Mouse (Mus musculus): ENCODE results near the gene Cdk6. TPM values are rescaled to one million over a fixed set of nuclear protein-coding genes. Genes with fewer than 3 reads are reported as not detected.

Gene Cdk6
- total and polyA plus RNA-seq, 3 experiments, result 40.4 to 171 (median 50.8) TPM

GRCm38 (mm10) chr5:3494452-3495187 is 153.3 kb downstream of the Cdk6 start (continued):
- TF ChIP-seq USF1 (IDR thresholded peaks at IDR 0.05; ENCODE audit: low read depth, low read length), result no peak
- no peak; the same call in 1 of the 2 replicates for TF ChIP-seq POLR2AphosphoS2 (IDR thresholded peaks at IDR 0.05; ENCODE audit: low read depth, low read length)
- peak; percentile 91 for TF ChIP-seq TCF12 (IDR thresholded peaks at IDR 0.05; ENCODE audit: low read depth, low read length)
- no peak for TF ChIP-seq ZNF384 (IDR thresholded peaks at IDR 0.05; ENCODE audit: low read depth, low read length)
- peak; percentile 84 for TF ChIP-seq MAFK (IDR thresholded peaks at IDR 0.05; ENCODE audit: insufficient replicate concordance, low read length)
- TF ChIP-seq MEF2A (IDR thresholded peaks at IDR 0.05; ENCODE audit: borderline replicate concordance, low read depth, low read length), result peak; percentile 89; the same call in 1 of the 2 replicates
- TF ChIP-seq IRF4 (IDR thresholded peaks at IDR 0.05; ENCODE audit: low read depth, low read length), result peak; percentile 95
- TF ChIP-seq CHD2 (IDR thresholded peaks at IDR 0.05; ENCODE audit: low read length), result peak; percentile 82
- TF ChIP-seq HCFC1 (IDR thresholded peaks at IDR 0.05; ENCODE audit: low read depth, low read length), result peak; percentile 33; the same call in 1 of the 2 replicates
- 0 out of 2 replicates have a peak, but pooled peaks have one; percentile 19 for TF ChIP-seq NELFE (IDR thresholded peaks at IDR 0.05; ENCODE audit: low read depth, low read length)

- in situ Hi-C loops (cut with MboI; ENCODE audit: low pct_ligation_motif_present, low pct_unique_long_range_greater_than_20kb, low sequenced_read_pairs) (loop anchor here (10.0 kb wide), 1 partner anchor 153 kb away; the partner anchor contains the start of gene Cdk6), dilution Hi-C loops (cut with MboI; ENCODE audit: extremely low pct_ligation_motif_present, extremely low pct_unique_long_range_greater_than_20kb, low sequenced_read_pairs) (no loop called here)
- Histone ChIP-seq H3K27me3 (replicated peaks) (no peaks in the 10 kb centered on the region), H3K36me3 (replicated peaks in 1 of 2; ENCODE audit: control insufficient read depth in 1 of 2, insufficient read depth in 1 of 2, low read length in 1 of 2) (peaks cover 4 to 29% of the 10 kb centered on the region in 2 experiments), H3K9ac (ENCODE audit: insufficient read depth, low read depth) (no peak overlapping the region), H3K9me3 (replicated peaks; ENCODE audit: low read length) (no peaks in the 10 kb centered on the region), H3K79me2 (replicated peaks; ENCODE audit: control insufficient read depth, extremely low read depth, insufficient read depth, poor library complexity, severe bottlenecking) (peaks cover 57% of the 10 kb centered on the region), H3K4me1 (ENCODE audit: control insufficient read depth in 1 of 2, insufficient read depth in 2 of 2) (peaks cover 34 to 96% of the 10 kb centered on the region in 2 experiments), H3K27ac (ENCODE audit: insufficient read depth, low read depth) (peak overlapping the region; percentile 47), H3K4me2 (ENCODE audit: insufficient read depth, low read depth, poor library complexity, severe bottlenecking) (no peak overlapping the region), H3K4me3 (replicated peaks in 1 of 3; ENCODE audit: low read depth in 2 of 3, low read length in 2 of 3, poor library complexity in 1 of 3) (no peak overlapping the region)
- TF ChIP-seq BHLHE40 (IDR thresholded peaks at IDR 0.05; ENCODE audit: low read depth, low read length) (peak; percentile 64), CHD1 (IDR thresholded peaks at IDR 0.05; ENCODE audit: low read depth, low read length) (no peak)
- DNase-seq (ENCODE audit: extremely low read depth), result no peak
Measured at GRCm38 (mm10) chr5:3497505-3497925, 156.2 kb downstream of the Cdk6 start.

GRCm38 (mm10) chr5:3500298-3500697 is 159.0 kb downstream of the Cdk6 start:
- Histone ChIP-seq H3K4me2 (ENCODE audit: insufficient read depth, low read depth, poor library complexity, severe bottlenecking) (no peak overlapping the region), H3K27me3 (replicated peaks) (no peaks in the 10 kb centered on the region), H3K9me3 (replicated peaks; ENCODE audit: low read length) (no peaks in the 10 kb centered on the region), H3K4me3 (replicated peaks in 1 of 3; ENCODE audit: low read depth in 2 of 3, low read length in 2 of 3, poor library complexity in 1 of 3) (no peak overlapping the region), H3K4me1 (ENCODE audit: control insufficient read depth in 1 of 2, insufficient read depth in 2 of 2) (peaks cover 45 to 97% of the 10 kb centered on the region in 2 experiments), H3K27ac (ENCODE audit: insufficient read depth, low read depth) (peak overlapping the region; percentile 70), H3K36me3 (replicated peaks in 1 of 2; ENCODE audit: control insufficient read depth in 1 of 2, insufficient read depth in 1 of 2, low read length in 1 of 2) (peaks cover 4 to 30% of the 10 kb centered on the region in 2 experiments), H3K79me2 (replicated peaks; ENCODE audit: control insufficient read depth, extremely low read depth, insufficient read depth, poor library complexity, severe bottlenecking) (peaks cover 78% of the 10 kb centered on the region), H3K9ac (ENCODE audit: insufficient read depth, low read depth) (peak overlapping the region; percentile 18; the same call in 1 of the 2 replicates)
- TF ChIP-seq ZNF384 (IDR thresholded peaks at IDR 0.05; ENCODE audit: low read depth, low read length), result no peak
- no peak for TF ChIP-seq CHD1 (IDR thresholded peaks at IDR 0.05; ENCODE audit: low read depth, low read length)
- TF ChIP-seq ZMIZ1 (IDR thresholded peaks at IDR 0.05; ENCODE audit: low read depth, low read length), result no peak
- no peak for TF ChIP-seq JUND (conservative IDR thresholded peaks at IDR 0.05; ENCODE audit: low read depth, low read length)
- no peak for TF ChIP-seq BHLHE40 (IDR thresholded peaks at IDR 0.05; ENCODE audit: low read depth, low read length)
- TF ChIP-seq GABPA (IDR thresholded peaks at IDR 0.05; ENCODE audit: insufficient replicate concordance, low read depth, low read length), result no peak
- TF ChIP-seq ETS1 (conservative IDR thresholded peaks at IDR 0.05; ENCODE audit: low read depth, low read length), result no peak
- no peak for TF ChIP-seq MAX (IDR thresholded peaks at IDR 0.05; ENCODE audit: low read length)
- no peak for TF ChIP-seq TCF12 (IDR thresholded peaks at IDR 0.05; ENCODE audit: low read depth, low read length)
- no peak for TF ChIP-seq POLR2AphosphoS2 (IDR thresholded peaks at IDR 0.05; ENCODE audit: low read depth, low read length)
- TF ChIP-seq ZKSCAN1 (IDR thresholded peaks at IDR 0.05; ENCODE audit: borderline replicate concordance, low read depth, low read length), result no peak
- TF ChIP-seq MEF2A (IDR thresholded peaks at IDR 0.05; ENCODE audit: borderline replicate concordance, low read depth, low read length), result no peak
- TF ChIP-seq CHD2 (IDR thresholded peaks at IDR 0.05; ENCODE audit: low read length), result no peak
- TF ChIP-seq EP300 (IDR thresholded peaks at IDR 0.05; ENCODE audit: low read length), result no peak
- TF ChIP-seq MXI1 (IDR thresholded peaks at IDR 0.05; ENCODE audit: low read depth, low read length), result no peak
- TF ChIP-seq PAX5 (IDR thresholded peaks at IDR 0.05; ENCODE audit: low read length), result no peak
- dilution Hi-C loops (cut with MboI; ENCODE audit: extremely low pct_ligation_motif_present, extremely low pct_unique_long_range_greater_than_20kb, low sequenced_read_pairs), result no loop called here
- no peak for DNase-seq (ENCODE audit: extremely low read depth)
- in situ Hi-C loops (cut with MboI; ENCODE audit: low pct_ligation_motif_present, low pct_unique_long_range_greater_than_20kb, low sequenced_read_pairs), result no loop called here

All from CH12.LX (cell line).